Mouse (Mus musculus) megakaryocyte, embryonic 14.5 days (primary cell): ENCODE data around the gene Sqor.

Experiments
- FLI1 ChIP-seq: IDR thresholded peaks from 2 replicates; pipeline ENCODE4 v1.6.1; 2012; ENCODE audit warnings: low read length, inconsistent platforms, mixed read lengths
- GATA1 ChIP-seq: IDR thresholded peaks from 3 replicates; pipeline ENCODE4 v1.6.1; 2012; ENCODE audit warnings: mixed read lengths, low read length, inconsistent platforms, borderline replicate concordance

DNA sequence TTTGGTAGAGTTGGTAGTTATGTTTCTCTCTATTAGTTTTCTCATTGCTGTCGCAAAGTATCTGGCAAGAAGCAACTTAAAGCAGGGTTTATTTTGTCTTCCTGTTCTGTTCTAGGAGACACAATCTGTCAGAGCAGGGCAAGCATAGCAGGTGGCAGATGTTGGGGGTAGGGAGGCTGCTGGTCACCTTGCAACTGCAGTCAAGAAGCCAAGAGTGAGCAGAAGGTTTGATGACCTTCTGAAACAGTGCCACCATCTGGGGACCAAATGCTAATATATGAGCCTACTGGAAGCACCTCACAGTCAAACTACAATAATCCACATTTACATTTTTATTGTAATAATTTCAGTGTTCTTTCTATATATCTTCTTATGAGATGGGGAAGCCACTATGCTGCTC lies 5.2 kb upstream of the Sqor start:
- TF ChIP-seq GATA1 = no peak
- TF ChIP-seq FLI1 = no peak
